Mouse (Mus musculus) left cerebral cortex, postnatal 10 days (tissue): ENCODE results near the gene Litaf. TPM values are rescaled to one million over a fixed set of nuclear protein-coding genes. Genes with fewer than 3 reads are reported as not detected.

Experiments used
- DNase-seq, 2 experiments: peaks; one replicate each; pipeline ENCODE4 v3.0.0; 2021 to 2022; ENCODE audit warnings: low spot score in 2 of 2, mixed read lengths in 1 of 2; ENCODE audit errors: extremely low spot score in 1 of 2
- intact Hi-C: fragments of 180-260 bp; cut with DNase I; formaldehyde crosslinking; loops from one replicate; pipeline ENCODE4 v1.15.1; 2025
- total RNA-seq, 2 experiments: library from RNA; stranded (reverse); gene quantifications; 2 replicates each; pipeline ENCODE4 v1.2.3; 2021

Litaf gene
- total RNA-seq, 2 experiments from 2014 or later = 9.6 to 10.9 TPM

GRCm38 (mm10) chr16:11008162-11008991, 57.6 kb downstream of the Litaf start:
- intact Hi-C loops = no loop called here
- peak; percentile 29 to 93 for DNase-seq

- intact Hi-C loops = no loop called here
- DNase-seq = peak in 1 of 2 experiments; percentile 64
Measured at GRCm38 (mm10) chr16:11006100-11006499, 59.9 kb downstream of the Litaf start.

GRCm38 (mm10) chr16:11001703-11002659, 64.0 kb downstream of the Litaf start:
- no peak for DNase-seq

GRCm38 (mm10) chr16:10999809-11000208, 66.1 kb downstream of the Litaf start:
- intact Hi-C loops = no loop called here
- no peak for DNase-seq

More at GRCm38 (mm10) chr16:11001703-11002659, 64.0 kb downstream of the Litaf start:
- intact Hi-C loops = no loop called here

- no peak for DNase-seq
- intact Hi-C loops = no loop called here
Measured at GRCm38 (mm10) chr16:10998224-10998623, 67.7 kb downstream of the Litaf start.

- intact Hi-C loops = no loop called here
- DNase-seq = no peak
Measured at GRCm38 (mm10) chr16:10996576-10996975, 69.4 kb downstream of the Litaf start.

- peak; percentile 63 to 95 for DNase-seq
- intact Hi-C loops = no loop called here
Measured at GRCm38 (mm10) chr16:10993032-10993744, 72.8 kb downstream of the Litaf start.

- DNase-seq = peak in 1 of 2 experiments; percentile 45
- intact Hi-C loops = no loop called here
Measured at GRCm38 (mm10) chr16:10992090-10993031, 73.6 kb downstream of the Litaf start.

GRCm38 (mm10) chr16:10991737-10992089, 74.2 kb downstream of the Litaf start:
- intact Hi-C loops = no loop called here
- no peak for DNase-seq

- DNase-seq = no peak
- intact Hi-C loops = no loop called here
Measured at GRCm38 (mm10) chr16:10990763-10991162, 75.2 kb downstream of the Litaf start.

- DNase-seq = no peak
- intact Hi-C loops = no loop called here
Measured at GRCm38 (mm10) chr16:10989896-10990295, 76.1 kb downstream of the Litaf start.

GRCm38 (mm10) chr16:10989361-10989760, 76.6 kb downstream of the Litaf start:
- intact Hi-C loops = no loop called here
- no peak for DNase-seq

- intact Hi-C loops = no loop called here
- DNase-seq = no peak
Measured at GRCm38 (mm10) chr16:10988261-10988660, 77.7 kb downstream of the Litaf start.

GRCm38 (mm10) chr16:10984534-10984933, 81.4 kb downstream of the Litaf start:
- intact Hi-C loops = no loop called here
- no peak for DNase-seq

- intact Hi-C loops = no loop called here
- DNase-seq = no peak
Measured at GRCm38 (mm10) chr16:10981493-10982070, 84.4 kb downstream of the Litaf start.

GRCm38 (mm10) chr16:10979064-10979803, 86.7 kb downstream of the Litaf start:
- intact Hi-C loops = no loop called here
- DNase-seq = peak in 1 of 2 experiments; percentile 53

GRCm38 (mm10) chr16:10977877-10978276, 88.1 kb downstream of the Litaf start:
- intact Hi-C loops = no loop called here

More at GRCm38 (mm10) chr16:10977877-10978276, 88.1 kb downstream of the Litaf start:
- no peak for DNase-seq
